Mouse (Mus musculus) liver, postnatal 0 days (tissue): ENCODE measurements around the gene Gde1.

ENCODE experiments used
- CTCF ChIP-seq: sonication (generic); IDR thresholded peaks from 2 replicates; pipeline ENCODE4 v1.5.1; 2016; ENCODE audit warnings: antibody characterized with exemption, low read depth
- EP300 ChIP-seq: IDR thresholded peaks from 2 replicates; pipeline ENCODE4 v1.6.1; 2016; ENCODE audit warnings: antibody characterized with exemption, low read depth, mild to moderate bottlenecking

DNA sequence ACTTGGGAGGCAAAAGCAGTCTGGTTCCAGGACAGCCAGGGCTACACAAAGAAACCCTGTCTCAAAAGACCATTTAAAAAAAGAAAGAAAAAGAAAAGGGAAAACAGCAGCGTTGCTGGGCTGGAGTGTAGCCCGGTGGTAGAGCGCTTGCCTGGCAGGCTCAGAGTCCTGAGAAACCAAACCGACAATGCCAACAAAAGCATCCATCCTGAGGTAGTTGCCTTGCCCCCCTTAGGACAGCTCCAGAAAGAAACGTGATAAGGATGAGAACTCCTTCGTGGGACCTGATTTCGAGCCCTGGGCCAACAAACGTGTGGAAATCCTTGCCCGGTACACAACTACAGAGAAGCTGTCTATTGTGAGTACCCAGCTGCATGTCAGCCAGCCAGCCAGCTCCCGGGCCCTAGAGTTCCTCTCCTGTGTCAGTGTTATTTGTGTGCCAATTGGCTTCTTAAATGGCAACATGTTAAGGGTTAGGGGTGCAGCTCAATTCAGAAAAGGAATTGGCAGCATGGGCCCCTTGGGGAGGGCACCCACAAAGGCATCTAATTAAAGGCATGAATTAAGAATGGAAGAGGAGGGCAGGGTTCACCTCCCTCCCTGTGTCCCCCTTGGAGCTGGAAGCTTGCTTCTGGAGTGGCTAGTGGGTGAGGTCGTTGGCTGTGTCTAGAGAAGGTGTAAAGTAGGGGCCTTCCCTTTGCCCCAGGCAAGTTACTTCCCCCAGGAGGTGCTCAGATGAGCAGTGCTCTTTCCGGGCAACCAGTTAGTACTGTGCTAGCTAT lies 42.5 kb upstream of the Gde1 start:
- TF ChIP-seq CTCF (no peak), EP300 (no peak)
